Mouse (Mus musculus) MEL-GATA-1-ER (cell line): ENCODE measurements at regions not wholly inside any gene's neighbourhood (a gene's known extent, or its start where the extent isn't known, plus 50 kb on each side); places are given as distances from the start of the nearest gene placed in this dataset.

Experiments used
- DNase-seq: peaks from one replicate; pipeline ENCODE4 v3.0.0-alpha.2; 2012; ENCODE audit warnings: low read depth; ENCODE audit errors: extremely low read depth

DNA sequence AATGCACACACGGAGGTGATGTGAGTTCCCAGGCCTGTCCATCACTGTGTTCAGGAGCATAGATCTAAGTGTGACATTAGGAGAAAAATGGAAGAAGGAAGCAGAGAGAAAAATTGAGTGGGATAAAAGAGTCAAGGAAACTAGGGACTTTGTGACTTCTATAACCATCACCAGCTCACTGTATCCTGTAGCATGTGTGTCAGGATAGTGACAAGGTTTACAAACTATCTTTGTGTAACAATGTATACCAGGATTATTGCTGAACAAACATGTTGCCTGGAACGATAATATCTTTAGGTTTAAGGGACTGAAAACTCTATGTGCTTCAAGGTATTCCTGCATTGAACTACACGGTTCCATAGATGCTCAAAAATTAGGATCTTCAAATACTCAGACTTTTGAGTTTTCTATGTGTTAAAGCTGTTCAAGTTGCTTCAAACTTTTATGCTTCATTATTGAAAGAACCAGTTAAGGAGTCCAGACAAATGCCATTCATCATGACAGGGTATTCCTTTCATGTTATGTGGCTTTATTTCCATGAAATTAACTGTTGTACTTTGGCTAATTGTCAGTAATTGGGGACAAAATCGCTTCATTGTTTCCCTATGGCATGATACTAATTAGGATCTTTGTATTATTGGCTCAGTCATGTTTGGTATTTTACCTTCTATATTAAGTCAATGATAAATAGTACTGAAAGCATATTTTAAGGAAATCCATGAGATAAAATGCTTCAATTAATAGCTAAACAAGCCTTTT, 200.5 kb downstream of the Gm11146 start:
- DNase-seq: no peak

DNA sequence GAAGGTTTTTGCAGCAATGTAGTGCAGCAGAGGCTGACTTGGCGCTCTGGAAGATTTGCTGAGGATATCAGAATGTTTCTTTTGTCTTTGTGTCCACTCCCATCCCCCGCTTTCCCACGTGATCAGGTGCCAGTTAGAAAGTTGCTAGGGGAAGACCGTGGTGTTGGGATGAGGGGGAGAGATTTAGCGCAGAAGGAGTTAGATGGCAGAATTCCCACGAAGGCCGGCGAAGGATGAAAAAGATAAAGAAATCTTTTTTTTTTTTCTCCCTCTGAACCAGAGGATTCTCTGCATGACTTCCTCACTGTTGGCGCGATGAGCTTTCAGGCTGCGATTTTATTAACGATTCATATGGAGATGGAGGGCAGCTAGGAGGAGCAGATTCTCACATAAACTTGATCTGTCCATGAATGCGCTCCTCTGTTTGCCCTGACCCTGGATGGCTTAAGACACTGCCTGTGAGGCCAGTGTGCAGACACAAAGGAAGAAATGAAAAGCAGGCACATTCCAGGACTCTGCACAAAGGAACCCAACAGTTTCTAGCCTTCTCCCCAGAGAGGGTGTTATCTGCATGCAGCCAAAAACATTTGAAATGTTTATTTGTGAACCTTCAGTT, 201.5 kb downstream of the Gm11146 start:
- no peak for DNase-seq

DNA sequence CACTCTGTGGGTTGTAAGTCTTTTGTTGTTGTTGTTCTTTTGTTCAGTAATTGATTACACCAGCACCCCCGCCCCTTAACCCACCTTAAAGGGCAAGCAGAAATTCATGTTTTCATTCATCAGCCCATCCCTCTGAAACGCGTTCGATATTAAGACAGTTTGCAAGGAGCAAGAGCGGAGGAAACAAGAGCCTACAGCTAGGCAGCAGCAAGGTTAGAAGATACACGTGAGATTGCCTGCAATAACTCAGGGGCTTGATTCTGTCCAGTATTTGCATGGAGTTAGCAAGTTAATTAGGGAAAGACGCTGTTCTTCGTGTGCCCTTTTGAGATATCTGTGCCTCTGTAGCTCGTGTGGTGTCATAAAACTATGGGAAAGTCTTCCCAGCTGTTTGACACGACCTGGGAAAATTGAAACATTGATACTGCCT, 202.0 kb downstream of the Gm11146 start:
- DNase-seq: no peak

DNA sequence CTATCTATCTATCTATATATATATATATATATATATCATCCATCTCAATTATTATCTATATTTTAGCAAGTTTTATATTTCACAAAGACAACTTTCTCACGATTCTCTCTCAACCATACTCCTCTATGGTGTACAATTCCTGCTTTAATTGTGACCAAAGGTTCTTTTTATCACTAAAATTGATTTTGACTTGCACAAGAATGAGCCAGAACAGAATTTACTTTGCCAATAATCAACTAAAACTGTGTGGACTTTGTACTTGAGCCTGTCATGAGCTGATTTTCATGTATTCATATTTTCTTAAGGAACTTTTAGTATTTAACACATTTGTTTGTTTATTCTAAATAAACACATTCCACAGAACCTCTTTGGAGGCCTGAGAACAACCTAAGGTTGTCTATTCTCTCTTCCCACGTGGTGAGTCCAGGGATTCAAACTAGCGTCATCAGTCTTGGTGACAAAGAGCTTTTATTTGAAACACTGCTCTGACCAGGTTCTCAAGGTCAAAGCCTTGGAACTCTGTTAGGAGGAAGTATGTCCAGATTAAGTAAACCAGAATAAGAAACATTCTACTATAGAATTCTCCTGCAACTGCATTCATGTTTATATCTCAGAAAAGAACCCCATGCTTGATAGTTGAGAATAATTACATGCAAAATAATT, 207.7 kb downstream of the Gm11146 start:
- no peak for DNase-seq

DNA sequence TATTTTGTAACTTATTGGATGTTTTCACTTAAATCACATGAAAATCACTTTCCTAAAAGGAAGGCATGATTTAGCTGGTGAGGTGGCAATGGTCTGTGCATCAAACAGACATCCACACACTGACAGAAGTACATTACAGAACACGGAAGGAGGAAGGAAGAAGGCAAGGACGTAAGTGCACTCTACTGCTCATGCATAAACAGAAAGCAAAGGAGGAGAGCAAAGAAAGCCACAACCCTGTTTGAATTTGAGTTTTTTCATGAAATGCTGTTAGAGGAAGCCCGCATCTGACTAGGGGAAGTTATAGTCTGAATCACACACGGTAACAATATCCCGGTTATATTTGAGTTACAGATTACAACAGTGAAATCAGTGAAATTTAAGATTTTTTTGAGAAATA, 208.4 kb downstream of the Gm11146 start:
- DNase-seq: no peak

DNA sequence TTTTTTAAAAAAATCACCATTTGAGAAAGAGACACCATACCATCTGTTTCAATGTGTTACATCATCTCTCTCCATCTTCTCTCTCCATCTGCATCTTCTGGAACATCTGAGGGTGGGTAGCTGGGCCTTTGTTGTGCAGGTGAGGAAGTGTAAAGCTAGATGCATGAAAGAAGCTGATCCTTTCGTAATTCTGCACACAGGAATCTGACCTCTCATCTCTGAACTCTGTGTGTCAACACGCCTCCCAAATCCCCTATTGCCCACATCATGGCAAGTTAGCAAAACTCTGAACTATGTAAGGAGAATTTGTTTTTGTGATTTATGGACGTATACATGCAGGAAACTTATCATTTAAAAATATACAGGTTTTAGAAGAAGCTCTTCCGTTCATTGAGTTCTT, 209.7 kb downstream of the Gm11146 start:
- no peak for DNase-seq

DNA sequence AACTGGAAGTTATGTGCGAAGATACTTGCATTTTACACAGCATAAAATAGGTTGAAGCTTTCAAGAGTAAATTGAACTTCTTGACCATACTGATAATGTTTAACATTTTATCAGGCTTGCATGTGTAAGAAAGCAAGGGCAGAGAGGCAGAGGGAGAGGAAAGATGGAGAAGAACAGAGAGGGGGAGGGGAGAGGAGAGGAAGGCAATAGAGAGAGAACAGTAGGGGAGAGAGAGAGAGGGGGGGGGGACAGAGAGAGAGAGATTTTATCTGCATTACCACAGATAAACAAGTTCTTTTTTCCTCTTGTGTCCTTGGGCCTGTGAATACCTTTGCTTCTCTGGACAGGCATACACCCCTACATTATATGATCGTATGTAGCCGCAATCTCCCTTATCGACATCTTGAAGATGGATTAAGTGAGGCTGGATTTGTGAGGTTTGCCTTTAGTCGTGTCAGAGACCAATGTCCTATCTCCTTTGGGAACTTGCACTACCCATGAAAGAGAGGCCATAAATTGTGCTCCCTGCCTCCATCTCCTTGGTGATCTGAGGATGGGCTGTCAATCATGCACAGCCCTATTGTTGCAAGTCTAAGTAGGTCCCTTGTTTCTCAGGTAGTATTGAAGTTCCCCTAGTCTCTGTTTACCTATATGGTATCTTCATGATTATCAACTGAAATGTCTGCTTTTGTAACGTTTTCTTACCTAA, 217.7 kb downstream of the Gm11146 start:
- DNase-seq: no peak

DNA sequence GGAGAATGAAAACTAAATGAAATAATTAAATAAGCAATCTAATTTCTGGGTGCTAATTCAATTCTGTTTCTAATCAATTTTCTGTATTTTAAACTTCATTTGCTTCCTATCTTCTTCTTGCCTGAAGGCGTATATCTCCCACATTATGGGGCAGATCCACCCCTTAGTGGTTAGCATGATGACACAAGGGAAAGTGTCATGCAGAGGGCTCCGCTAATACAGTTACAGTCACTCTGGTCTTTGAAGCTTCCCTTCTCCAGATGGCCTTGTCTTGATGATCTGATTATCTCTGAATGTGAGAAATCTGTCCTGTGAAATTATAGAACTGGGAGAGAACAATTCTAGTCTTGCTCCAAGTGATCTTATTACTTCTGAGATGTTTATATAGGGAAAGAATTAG, 219.1 kb downstream of the Gm11146 start:
- DNase-seq: no peak

DNA sequence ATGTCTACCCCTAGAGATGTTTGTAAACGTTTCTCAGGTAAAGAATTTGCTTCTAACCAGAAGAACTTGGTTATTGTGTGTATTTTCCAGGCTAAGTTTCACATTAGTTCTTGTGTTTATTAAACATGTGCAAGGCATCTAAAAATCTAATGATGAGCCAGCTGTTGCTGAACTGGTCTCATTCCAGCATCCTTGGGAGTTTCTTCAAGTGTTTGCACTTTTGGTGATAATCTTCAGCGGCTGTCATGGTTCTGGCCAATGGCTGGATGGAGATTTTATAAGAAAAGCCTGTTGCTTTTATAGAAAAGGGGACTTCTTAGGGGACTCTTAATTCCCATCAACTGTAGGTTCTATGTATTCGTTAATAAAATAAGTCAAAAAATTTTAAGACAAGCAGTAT, 229.1 kb downstream of the Gm11146 start:
- no peak for DNase-seq

DNA sequence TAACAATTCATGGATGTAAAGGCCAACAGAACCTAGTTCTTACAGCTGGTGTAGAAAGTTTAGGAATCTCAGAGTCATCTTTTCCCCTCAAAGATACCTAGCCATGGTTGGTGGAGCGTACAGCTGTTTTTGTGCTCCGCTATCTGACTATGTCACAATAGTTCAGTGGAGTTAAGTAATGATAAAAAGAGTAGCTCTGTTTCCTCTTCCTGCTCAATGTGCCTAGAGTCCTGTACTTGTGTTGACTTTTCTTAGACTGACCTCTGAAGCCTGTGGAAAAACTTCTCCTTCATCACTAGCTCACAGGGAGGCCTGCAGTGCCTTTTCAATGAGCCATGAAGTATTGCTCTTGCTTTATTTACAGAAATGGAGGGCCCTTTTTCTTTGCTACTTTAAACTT, 232.1 kb downstream of the Gm11146 start:
- no peak for DNase-seq

DNA sequence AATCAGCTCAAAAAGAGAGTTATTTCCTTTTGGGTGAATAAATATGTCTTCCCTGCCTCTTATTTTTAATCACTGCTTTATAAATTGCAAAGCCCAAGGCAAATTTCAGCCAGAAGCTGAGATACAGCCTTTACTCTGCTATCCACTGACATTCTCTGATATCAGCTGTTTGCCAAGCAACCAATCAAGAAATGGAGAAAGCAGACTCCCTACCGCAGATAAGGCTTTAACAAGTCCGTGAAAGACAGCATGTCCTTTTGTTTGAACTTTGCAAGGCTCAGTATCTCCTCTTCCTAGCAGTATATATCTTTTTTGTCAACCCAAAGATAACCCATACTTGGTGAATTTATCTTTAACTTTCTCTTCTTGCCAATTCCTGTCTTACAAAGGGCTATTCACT, 236.6 kb downstream of the Gm11146 start:
- DNase-seq: no peak

DNA sequence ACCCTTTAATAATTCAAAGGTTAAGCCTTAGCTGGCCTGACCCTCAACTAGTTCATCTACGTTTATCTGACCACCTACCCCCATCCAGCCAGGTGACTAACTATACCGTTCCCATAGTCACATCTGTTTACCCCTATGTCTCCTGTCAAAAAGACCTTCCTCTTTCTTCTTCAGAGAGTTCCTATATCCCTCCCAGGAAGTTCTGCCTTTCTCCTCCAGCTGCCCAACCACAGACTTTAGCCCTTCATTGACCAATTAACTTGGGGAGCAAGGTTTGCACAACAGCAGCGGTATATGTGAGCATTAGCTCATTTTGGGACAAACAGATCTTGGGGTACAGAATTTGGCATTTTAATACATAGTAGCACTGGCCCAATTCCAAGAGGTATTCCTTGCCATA, 237.5 kb downstream of the Gm11146 start:
- DNase-seq: no peak

DNA sequence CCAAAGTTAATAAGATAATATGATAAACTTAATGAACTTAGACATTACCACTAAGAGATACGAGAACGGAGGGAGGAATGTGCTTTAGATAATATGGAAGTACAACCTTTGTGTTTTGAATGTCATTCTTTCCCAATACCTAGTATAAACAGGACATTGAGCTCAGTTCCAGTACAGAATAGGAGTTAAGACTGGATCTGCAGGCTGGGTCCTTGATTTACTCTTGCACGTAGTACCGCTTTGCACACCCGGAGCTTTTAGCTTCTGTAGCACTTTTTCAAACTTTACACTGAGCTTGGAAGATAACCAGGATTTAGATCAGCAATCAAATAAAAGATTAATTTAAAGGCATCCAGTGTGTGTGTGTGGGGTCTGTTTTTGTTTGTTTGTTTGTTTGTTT, 242.7 kb downstream of the Gm11146 start:
- no peak for DNase-seq

DNA sequence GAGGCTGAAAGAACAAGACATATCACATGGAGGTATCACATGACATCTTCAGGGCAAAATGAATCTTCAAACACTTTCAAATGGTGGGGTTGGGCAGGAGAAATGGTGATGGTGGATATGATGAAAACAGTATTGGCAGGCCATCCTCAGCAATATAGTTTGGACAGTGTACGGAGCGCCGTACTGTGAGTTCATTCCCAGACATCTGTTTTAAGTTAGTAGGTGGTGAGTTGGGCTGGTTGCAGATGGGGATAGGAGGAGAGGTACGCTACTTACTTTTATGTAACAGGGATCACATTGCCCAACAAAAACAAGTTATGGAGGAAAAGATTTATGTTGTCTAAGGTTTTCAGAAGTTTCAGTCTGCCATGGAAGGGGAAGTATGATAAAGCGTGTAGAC, 246.6 kb downstream of the Gm11146 start:
- no peak for DNase-seq

DNA sequence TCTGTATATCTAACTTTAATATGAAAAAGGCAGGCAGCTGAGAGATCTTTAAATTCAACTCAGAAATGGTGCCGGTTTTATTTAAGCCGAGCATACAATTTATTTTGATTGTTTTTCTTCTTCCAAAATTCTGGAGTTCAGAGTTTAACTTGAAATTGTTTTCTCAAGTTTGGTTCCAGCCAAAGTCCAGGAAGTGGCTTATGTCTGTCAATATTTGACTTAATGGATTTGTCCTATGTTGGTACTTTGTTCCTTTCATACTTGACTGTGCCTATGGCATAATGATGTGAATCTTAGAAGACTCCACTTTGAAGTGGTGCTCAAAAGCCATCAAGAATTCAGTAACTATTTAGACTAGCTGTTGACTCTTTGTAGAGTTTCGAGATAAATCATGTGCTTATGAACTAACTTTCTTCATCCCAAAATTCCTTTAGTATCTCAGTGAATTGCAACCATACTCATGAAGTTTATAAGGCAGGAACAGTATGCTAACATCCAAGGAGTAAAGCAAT, 247.6 kb downstream of the Gm11146 start:
- no peak for DNase-seq

DNA sequence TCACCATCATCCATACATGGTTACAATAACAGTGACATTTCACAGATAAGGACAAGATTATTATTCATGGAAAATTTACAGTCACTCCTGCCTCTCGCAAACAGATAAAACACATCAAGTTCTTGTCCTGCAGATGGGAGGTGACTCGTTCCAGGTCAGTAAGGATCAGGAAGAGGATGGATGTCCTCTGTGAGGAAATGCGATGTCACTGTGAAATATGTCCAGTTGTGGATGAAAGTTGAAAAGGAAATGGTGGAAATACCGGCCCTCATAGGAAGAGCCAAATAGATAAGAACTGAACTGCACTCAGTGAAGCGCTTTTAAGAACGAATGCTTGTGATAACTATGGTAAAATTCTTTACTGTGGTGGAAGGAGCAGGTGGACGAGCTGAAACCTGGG, 255.8 kb downstream of the Gm11146 start:
- no peak for DNase-seq

DNA sequence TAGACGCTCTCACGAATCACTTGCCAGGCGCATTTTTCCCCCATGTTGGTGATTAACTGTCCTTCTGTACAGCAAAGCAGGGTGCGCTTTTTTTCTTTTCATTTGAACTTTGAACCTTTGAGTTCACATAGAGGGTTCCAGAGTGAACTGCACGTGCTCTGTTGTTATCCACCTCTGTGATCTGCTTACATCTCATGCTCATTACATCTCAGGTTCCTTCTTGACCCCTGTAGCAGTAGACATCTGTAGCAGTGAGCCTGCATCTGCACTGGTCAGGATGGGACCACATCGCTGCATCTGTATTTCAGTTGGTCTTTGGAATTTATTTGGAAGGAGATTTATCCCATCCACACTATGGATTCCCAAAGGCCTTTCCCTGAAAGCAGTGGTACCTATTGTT, 269.6 kb downstream of the Gm11146 start:
- DNase-seq: no peak

DNA sequence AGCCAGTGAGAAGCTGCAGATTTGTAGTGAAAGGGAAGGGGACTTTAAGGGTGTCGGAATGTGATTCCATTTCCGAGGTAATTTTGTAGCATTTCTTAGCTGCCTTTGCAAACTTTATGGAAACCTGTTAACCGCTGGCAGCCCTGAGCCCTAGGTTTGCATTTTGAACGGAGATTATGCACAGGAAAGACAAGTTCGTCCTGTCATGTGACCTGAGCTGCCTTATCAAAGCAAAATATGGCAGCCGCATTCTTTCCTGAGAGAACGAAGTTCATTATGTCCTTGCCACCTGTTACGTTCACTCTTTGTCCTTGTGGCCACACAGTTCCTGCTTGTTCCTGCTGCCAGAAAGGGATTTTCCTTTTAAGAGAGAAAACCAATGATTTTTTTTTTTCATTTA, 270.9 kb downstream of the Gm11146 start:
- DNase-seq: no peak

DNA sequence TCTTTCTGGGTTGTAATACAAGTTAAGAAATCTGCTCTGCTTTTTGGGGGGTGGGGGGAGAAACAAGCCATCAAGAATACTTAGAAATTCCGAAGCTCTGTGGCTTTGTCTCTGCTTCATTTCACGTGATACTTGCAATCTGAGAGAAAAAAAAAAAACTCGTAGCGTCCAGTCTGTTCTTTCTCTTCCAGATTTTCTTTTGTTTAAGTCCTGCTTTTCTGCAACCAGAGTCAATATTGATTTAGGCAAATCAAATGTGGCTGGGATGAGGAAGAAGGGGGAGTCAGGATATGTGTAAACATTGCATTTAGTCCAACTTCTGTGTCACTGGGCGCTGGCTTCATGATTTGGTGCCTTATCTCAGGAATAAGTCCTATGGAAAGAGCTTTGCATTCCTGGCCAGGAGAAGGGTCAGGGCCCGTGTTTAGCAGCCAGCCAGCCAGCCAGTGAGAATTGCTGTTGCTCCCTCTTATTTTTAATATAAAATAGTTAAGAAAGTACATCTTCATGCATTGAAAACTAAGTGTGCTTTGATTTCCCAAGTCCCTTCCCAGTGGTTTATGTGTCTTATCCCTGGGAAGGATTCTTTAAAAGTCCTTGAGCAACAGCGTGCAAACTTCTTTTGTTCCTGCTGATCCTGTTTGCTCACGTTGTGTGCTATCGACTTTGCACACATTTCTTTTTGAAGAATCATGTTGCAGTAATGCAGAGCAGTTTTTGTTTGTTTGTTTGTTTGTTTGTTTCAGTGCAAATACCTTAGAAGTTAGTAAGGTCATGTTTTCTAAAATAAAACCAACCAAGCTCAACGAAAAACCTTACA, 272.0 kb downstream of the Gm11146 start:
- no peak for DNase-seq

DNA sequence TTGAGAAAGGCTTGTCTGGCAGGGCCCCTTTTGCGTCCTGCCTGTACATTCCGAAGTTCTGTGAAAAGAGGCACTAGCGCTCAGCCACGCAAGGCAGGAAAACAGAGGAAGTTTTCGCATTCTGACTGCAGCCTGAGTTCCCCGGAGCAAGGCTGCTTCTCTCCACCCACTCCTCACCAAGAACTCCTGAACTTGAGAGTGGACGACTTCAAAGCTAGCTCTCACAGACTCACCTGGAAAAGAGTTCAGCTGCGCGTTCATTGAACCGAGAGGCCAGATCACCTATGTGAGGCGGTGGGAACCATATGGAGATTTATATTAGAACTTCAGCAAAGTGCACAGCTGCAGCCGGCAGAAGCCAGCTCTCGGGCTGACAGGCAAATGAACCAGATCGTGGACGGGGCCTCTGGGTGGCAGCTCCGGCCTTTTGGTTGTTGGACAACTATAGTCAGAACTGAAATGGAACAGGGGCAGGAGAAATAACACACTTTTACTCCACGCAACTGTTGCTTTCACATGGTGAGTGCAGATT, 272.7 kb downstream of the Gm11146 start:
- no peak for DNase-seq

DNA sequence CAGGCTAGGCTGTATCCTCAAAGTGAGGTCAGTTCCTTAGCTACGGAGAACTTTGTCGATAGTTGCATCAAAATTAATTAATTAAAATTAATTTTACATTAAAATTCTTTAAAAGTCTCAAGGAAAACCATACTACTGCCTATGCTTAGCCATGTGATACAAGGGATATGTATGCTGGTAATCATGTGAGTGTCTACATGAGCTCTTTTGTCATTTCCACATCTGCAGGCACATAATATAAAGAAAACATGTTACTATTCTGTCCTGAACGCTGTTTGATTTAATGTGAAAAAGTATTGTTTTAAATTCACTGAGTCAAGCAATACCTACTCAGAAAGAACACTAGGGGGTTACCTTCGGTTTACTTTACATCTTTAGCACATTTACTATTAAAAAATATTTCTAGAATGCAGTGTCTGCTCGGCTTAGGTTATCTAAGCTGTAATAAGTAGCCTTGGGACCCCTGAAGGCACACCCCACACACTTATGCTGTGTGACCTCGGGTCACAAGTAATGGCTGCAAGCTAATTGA, 273.2 kb downstream of the Gm11146 start:
- no peak for DNase-seq
